Mouse (Mus musculus) kidney, postnatal 36 days (tissue): ENCODE measurements around the gene Tmprss13.
A peak's percentile ranks its signal among the peaks of the same experiment; 100 is the strongest.

Experiments
- DNase-seq, 2 experiments: peaks; one replicate each; pipeline ENCODE4 v3.0.0; 2021 to 2022; ENCODE audit warnings: mixed read lengths in 2 of 2

The Tmprss13 gene

GRCm38 (mm10) chr9:45318855-45319254 lies at the start of gene Tmprss13:
TSS of gene Tmprss13 (plus strand) at chr9:45319100.
- no peak for DNase-seq

GRCm38 (mm10) chr9:45272213-45272612 lies 46.7 kb upstream of the Tmprss13 start:
- DNase-seq, result no peak

- DNase-seq, result no peak
Measured at GRCm38 (mm10) chr9:45274218-45274617, 44.7 kb upstream of the Tmprss13 start.

DNA sequence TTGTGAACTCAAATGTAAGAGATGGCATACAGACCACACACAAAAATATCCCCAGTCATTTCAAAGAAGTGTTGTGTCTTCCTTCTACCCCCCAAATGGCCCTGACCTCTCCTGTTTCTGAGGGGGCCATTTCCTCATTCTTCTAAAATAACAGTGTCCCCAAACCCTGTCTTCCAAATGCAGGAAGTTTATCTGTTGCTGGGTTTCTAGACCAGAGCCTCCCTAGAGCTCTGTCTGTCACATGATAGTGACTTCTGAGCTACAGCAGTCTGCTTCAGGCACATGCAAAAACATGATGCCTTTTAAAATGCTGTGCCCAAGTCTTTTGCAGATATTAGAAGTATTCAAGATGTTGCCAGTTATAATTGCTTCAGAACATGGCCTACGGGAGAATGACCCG lies 44.3 kb upstream of the Tmprss13 start:
- DNase-seq, result no peak

- no peak for DNase-seq
Measured at GRCm38 (mm10) chr9:45280059-45280458, 38.8 kb upstream of the Tmprss13 start.

- no peak for DNase-seq
Measured at GRCm38 (mm10) chr9:45280891-45281290, 38.0 kb upstream of the Tmprss13 start.

- no peak for DNase-seq
Measured at GRCm38 (mm10) chr9:45282466-45282865, 36.4 kb upstream of the Tmprss13 start.

DNA sequence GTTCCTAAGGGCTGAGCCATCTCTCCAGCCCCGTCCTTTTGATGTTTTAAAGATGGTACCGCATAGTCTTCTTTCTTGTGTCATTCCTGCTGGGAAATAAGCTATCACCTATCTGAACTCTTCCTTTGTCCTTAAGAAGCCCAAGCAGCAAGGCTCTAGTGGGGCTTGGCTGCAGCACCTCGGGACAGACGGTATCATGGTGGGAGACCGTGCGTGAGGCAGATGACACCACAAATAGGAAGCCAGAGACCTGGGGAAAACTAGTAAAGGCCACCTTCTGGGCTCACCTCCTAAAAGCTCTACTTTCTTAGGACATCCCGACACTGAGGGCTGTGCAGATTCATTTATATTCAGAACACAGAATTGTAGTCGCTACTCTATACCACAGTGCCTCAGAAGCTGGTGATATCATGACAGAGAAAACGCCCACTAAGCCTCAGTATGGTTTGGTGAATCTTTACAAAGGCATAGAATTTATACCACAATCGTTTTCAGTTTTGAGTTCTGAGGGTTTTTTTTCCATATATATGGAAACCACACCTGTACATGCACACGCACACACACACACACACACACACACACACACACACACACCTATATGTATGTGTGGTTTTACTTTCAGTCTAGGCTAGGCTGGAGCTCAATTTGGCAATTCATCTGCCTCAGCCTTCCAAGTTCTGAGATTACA lies 27.3 kb upstream of the Tmprss13 start:
- no peak for DNase-seq

- no peak for DNase-seq
Measured at GRCm38 (mm10) chr9:45294210-45295011, 24.5 kb upstream of the Tmprss13 start.

DNA sequence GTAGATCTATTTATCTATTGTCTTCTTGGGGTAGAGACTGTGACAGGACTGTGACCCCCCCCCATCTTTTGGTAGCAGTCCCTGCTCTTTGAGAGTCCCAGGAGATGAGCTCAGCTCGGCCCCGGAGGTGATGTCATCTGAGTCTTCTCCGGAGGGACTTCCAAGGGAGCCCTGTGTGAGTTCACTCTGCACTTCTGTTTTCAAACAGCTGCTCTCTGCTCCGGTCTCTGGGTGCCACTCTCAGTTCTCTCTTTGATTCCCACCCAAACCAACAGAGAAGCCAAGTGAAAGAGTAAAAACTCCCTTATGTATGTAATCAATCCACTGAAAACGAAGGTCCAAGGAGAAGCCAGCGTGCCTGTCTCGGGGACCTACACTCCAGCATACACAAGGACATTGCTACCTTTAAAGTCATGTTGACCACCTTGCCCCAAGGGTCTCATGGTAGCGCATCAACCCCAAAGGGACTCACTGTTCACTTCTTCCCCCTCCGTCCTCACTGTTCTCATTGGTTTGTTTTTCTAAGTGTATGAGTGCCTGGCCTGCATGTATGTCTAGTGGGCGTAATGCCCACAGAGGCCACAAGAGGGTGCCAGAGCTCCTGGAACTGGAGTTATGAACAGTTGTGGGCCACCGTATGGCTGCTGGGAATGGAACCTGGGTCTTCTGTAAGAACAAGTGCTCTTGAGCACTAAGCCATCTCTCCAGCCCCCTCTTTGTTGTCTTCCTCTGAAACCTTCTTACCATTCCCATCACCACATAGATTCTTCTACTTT lies 19.5 kb upstream of the Tmprss13 start:
- DNase-seq, result peak; percentile 31 to 71

DNA sequence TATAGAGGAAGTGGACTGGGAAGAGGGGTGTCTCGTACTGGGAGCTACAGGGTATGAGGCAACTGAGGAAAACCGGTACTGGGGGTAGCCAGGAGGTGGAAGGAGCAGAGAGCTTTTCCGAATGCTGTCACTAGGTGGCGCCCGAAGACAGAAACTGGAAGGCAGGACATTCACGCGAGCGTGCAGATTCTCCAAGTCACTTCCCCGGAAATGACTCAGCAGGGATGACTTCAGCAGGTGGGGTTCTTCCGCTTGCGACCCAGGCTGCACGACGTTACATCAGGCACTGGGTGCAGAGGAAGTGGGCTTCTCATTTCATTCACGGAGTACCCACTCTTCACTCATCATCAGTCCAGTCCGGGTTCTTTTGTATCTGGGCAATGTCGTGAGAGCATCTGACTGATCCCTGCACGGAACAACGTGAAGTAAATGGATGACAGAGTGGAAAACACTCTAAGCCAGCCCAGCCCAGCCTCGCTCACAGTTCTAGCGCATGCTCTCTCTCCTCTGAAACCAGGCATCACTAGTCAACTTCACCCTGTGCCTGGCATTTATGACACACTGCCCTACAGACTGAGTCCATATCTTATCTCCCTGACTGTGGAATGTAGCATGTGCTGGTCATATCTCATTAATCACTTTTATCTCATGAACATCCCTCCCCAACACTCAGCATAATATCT lies 18.3 kb upstream of the Tmprss13 start:
- DNase-seq, result peak; percentile 93 to 96

- no peak for DNase-seq
Measured at GRCm38 (mm10) chr9:45301771-45302170, 17.1 kb upstream of the Tmprss13 start.

DNA sequence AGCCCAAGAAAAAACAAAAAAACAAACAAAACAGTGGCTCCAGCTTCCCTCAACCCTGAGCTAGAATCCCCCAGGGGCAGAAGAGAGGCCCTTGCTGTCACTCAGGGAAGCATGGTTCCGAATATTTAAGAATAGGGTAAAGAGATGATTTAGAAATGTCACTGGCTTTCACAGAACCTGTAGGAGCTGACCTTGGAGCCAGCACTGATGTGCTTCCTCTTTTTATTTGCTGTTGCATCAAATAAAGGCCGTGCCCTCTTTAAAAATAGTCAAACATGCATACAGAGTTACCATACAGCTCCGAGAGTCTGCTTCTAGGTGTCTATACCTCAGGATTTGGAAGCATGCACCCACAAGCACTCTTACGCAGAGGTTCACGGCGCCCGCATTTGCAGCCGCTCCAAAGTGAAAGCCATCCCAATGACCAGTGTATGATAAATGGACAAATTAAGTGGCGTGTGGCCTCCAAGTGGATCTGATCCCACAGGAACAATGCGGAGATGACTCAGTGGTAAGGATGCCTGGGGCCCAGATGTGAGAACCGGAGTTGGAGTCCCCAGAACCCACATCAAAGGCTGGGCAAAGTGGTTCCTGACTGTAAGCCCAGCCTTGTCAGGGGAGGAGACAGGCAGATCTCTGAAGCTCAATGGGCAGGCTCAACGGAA lies 12.0 kb upstream of the Tmprss13 start:
- no peak for DNase-seq

- no peak for DNase-seq
Measured at GRCm38 (mm10) chr9:45308521-45308920, 10.4 kb upstream of the Tmprss13 start.

DNA sequence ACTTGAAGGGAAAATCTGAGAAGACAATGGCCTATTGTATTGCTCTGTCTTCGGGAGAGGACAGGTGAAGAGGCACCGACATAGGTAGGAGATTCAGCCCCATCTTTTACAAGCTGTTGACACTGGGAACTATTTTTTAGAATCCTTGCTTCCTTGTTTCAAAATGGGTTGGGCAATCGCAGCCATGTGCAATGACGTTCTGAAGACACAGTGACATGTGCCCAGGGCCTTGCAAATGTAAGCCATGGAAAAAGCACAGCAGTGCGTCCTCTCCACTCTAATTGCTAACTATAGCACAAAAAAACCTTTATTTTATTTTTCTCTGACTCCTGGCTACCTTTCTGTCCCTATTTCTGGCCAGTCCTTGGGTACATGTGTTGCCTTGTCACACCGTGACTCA lies 7.0 kb upstream of the Tmprss13 start:
- DNase-seq, result no peak

DNA sequence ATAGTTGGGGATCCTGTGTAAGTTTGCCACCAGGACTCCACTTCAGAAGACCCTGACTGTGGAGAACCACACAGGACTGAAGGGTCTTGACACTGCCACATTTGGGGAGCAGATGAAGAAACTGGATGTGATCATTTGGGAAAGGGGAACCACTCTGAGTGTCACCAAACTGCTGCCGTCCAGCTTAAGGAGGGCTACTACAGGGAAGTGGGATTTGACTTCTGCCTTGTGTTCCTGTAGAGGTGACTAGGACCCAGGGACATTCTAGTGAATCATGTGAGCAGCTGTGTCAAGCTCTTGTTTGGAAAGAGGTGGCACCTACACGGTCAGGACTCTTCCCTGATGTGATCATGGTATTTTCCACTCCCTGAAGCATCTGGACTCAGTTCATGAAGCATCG lies 5.0 kb upstream of the Tmprss13 start:
- DNase-seq, result no peak

- DNase-seq, result peak; percentile 37 to 63
Measured at GRCm38 (mm10) chr9:45317635-45318034, 1.3 kb upstream of the Tmprss13 start.

DNA sequence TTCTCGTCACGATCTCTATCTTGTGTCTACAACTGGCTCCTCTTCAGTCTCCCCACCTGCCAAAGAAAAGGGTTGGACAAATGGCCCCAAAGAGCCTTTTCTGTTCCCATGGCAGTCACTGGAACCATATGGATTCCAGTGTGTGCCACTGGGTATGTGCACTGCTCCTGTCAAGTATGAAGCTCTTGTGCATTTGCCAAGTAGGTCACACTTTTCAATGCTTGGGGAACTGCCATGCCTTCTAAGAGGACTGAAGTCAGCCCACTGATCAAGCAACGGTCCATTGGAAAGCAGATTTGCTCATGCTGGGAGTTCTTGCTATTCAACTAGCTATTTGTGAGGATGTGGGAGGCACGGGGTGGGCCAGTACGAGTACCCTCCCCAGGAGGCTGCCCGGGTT lies 2.6 kb downstream of the Tmprss13 start:
- DNase-seq, result no peak

- DNase-seq, result no peak
Measured at GRCm38 (mm10) chr9:45321946-45322430, 3.1 kb downstream of the Tmprss13 start.

DNA sequence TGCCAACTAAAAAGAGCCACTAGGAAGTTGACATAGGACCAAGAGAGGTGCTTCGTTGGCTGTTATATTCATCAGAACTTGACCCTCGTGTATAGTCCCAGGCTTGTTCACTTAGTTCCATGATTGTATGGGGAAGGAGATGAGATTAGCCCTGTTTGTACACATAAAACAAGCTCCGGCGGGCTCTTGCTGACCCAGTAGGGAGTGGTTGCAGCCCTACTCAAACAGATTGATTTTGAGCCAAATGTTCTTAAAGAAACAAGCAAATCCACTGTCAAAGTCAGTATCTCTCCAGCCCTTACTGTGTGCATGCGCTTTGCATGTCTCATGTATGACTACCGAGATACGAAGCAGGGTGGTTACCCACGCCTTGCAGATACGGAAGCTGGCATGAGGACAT lies 7.5 kb downstream of the Tmprss13 start:
- DNase-seq, result no peak

DNA sequence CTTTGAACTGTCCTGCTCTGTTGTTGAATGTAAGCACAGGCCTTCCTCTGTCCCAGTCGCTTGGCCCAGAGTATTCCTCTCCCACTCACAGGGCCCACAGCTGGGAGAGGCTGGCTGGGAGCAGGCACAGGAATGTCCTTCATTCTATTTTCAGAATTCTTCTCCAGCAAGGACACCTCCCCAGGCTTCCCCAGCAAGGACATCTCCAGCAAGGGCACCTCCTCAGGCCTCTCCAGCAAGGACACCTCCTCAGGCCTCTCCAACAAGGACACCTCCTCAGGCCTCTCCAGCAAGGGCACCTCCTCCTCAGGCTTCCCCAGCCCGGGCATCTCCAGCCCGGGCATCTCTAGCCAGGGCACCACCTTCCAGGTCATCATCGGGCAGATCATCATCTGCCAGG lies 9.4 kb downstream of the Tmprss13 start:
- no peak for DNase-seq

GRCm38 (mm10) chr9:45329577-45329976 lies 10.7 kb downstream of the Tmprss13 start:
- no peak for DNase-seq
